Mouse (Mus musculus) neural tube, embryonic 15.5 days (tissue): ENCODE measurements around the gene Pglyrp4. TPM values are rescaled to one million over a fixed set of nuclear protein-coding genes. Genes with fewer than 3 reads are reported as not detected.
"Not testable (repeated sequence)": the region's sequence is repeated elsewhere in the genome, so short reads cannot be mapped to it uniquely, and the experiment has no call there.

Experiments used
- ATAC-seq: fragments of 200-750 bp; cut with Nextera tagmentation; 2 replicates; pipeline ENCODE4 v1.8.0; 2017; ENCODE audit warnings: mild to moderate bottlenecking, moderate TSS enrichment, moderate library complexity; ENCODE audit not compliant: low FRiP score
- H3K27ac ChIP-seq: fragments of 300-500 bp; sonication (generic); replicated peaks from 2 replicates; pipeline ENCODE4 v1.5.1; 2015; ENCODE audit warnings: mild to moderate bottlenecking, inconsistent platforms
- H3K27me3 ChIP-seq: fragments of 300-500 bp; sonication (generic); replicated peaks from 2 replicates; pipeline ENCODE4 v1.6.1; 2015; ENCODE audit warnings: inconsistent platforms
- H3K36me3 ChIP-seq: fragments of 300-500 bp; sonication (generic); 2 replicates; pipeline ENCODE4 v1.6.1; 2015; ENCODE audit warnings: inconsistent platforms
- H3K4me1 ChIP-seq: fragments of 300-500 bp; sonication (generic); 2 replicates; pipeline ENCODE4 v1.6.1; 2015; ENCODE audit warnings: inconsistent platforms
- H3K4me2 ChIP-seq: fragments of 300-500 bp; sonication (generic); 2 replicates; pipeline ENCODE4 v1.6.1; 2015; ENCODE audit warnings: inconsistent platforms, mild to moderate bottlenecking, moderate library complexity
- H3K4me3 ChIP-seq: fragments of 300-500 bp; sonication (generic); replicated peaks from 2 replicates; pipeline ENCODE4 v1.5.1; 2015; ENCODE audit warnings: mild to moderate bottlenecking, inconsistent platforms
- H3K9ac ChIP-seq: fragments of 300-500 bp; sonication (generic); replicated peaks from 2 replicates; pipeline ENCODE4 v1.6.1; 2015; ENCODE audit warnings: mild to moderate bottlenecking, inconsistent platforms
- H3K9me3 ChIP-seq: fragments of 300-500 bp; sonication (generic); replicated peaks from 2 replicates; pipeline ENCODE4 v1.6.1; 2016; ENCODE audit warnings: inconsistent platforms
- WGBS: fragments of 180-500 bp; shearing (Covaris S2); methylation state at CpG from one replicate; pipeline ENCODE4 v1.1.7; 2015; ENCODE audit warnings: mixed read lengths; 5-methylcytosine and 5-hydroxymethylcytosine counted together
- polyA plus RNA-seq: library from polyadenylated mRNA; unstranded; fragments of >200 nt; fragmentation: Nextera tagmentation; extraction: Ambion mirVana; gene quantifications from 2 replicates; pipeline ENCODE4 v1.2.1, GENCODE M21; 2015

Pglyrp4 gene
- polyA plus RNA-seq: not detected in 2 replicates

GRCm38 (mm10) chr3:90726606-90727005 is at the start of gene Pglyrp4:
Gene Pglyrp4 (plus strand): TSS chr3:90726906.
- Histone ChIP-seq H3K9me3 (no peaks in the 10 kb centered on the region), H3K9ac (no peak within 1 kb of the TSS), H3K36me3 (no peaks in the 10 kb centered on the region), H3K4me3 (no peak within 1 kb of the TSS), H3K27ac (no peak within 1 kb of the TSS), H3K4me2 (no peak within 1 kb of the TSS), H3K27me3 (no peaks in the 10 kb centered on the region), H3K4me1 (no peaks in the 10 kb centered on the region)
- no peak for ATAC-seq
- WGBS: 88% methylated on average over 3 of the region's 3 CpGs

DNA sequence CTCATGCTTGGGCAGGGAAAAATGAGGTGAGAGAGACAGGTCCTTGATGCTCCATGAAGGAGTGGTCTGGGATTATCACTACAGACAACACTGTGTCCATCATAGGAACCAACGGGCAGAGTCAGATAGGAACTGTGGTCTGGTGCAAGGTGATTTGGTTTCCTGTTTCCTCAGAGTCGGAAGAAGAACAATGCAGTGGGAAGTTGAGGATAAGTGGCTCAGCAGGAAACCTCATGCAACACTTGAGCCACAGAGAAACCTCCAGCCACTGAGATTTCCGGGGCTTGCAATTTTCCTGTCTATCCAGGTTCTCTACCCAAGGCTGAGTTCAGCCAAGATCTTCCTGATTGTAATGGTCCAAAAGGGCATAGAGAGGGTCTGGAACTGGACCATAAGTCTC is 48.0 kb upstream of the Pglyrp4 start:
- no peak overlapping the region for H3K9ac ChIP-seq
- H3K27me3 ChIP-seq: no peaks in the 10 kb centered on the region
- no peak overlapping the region for H3K4me2 ChIP-seq
- no peaks in the 10 kb centered on the region for H3K4me1 ChIP-seq
- H3K4me3 ChIP-seq: no peak overlapping the region
- no peak for ATAC-seq
- H3K27ac ChIP-seq: no peak overlapping the region
- no peaks in the 10 kb centered on the region for H3K36me3 ChIP-seq
- 75% methylated on average over 3 of the region's 3 CpGs for WGBS
- no peaks in the 10 kb centered on the region for H3K9me3 ChIP-seq

GRCm38 (mm10) chr3:90683929-90684328 is 42.8 kb upstream of the Pglyrp4 start:
- H3K9me3 ChIP-seq: no peaks in the 10 kb centered on the region
- 89% methylated on average over 3 of the region's 3 CpGs for WGBS
- H3K4me3 ChIP-seq: no peak overlapping the region
- no peaks in the 10 kb centered on the region for H3K27me3 ChIP-seq
- H3K27ac ChIP-seq: no peak overlapping the region
- H3K4me2 ChIP-seq: no peak overlapping the region
- no peak overlapping the region for H3K9ac ChIP-seq
- no peak for ATAC-seq
- no peaks in the 10 kb centered on the region for H3K4me1 ChIP-seq
- no peaks in the 10 kb centered on the region for H3K36me3 ChIP-seq

GRCm38 (mm10) chr3:90686835-90687234 is 39.9 kb upstream of the Pglyrp4 start:
- no peaks in the 10 kb centered on the region for H3K4me1 ChIP-seq
- H3K4me3 ChIP-seq: no peak overlapping the region
- no peak for ATAC-seq
- no peaks in the 10 kb centered on the region for H3K27me3 ChIP-seq
- 90% methylated on average over 2 of the region's 2 CpGs for WGBS
- no peak overlapping the region for H3K9ac ChIP-seq
- H3K36me3 ChIP-seq: no peaks in the 10 kb centered on the region
- H3K9me3 ChIP-seq: no peaks in the 10 kb centered on the region
- H3K4me2 ChIP-seq: no peak overlapping the region
- no peak overlapping the region for H3K27ac ChIP-seq

DNA sequence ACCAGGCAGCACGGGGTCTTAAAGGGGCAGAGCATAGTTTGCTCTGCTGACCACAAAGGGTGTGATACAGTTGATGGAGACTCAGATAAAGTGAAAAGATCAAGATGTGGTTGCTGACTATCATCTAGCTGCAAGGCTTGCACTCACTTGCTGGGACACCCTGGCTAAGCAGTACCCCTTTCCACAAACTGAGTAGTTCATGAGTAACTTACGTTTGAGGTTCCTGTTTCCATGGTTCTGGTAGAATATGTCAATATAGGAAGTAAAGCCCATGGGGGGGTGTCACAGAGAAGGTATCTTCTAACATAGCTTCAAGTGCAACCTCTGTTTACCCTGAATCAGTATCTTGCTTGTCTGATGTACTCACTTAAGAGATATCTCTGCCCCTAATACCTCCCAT is 33.2 kb upstream of the Pglyrp4 start:
- 85% methylated on average over 2 of the region's 2 CpGs for WGBS
- Histone ChIP-seq H3K27ac (no peak overlapping the region), H3K4me1 (no peaks in the 10 kb centered on the region), H3K27me3 (no peaks in the 10 kb centered on the region), H3K4me3 (no peak overlapping the region), H3K9me3 (no peaks in the 10 kb centered on the region), H3K9ac (no peak overlapping the region), H3K36me3 (no peaks in the 10 kb centered on the region), H3K4me2 (no peak overlapping the region)
- ATAC-seq: no peak

- ATAC-seq: no peak
- H3K36me3 ChIP-seq: no peaks in the 10 kb centered on the region
Observed at GRCm38 (mm10) chr3:90695613-90696012, 31.1 kb upstream of the Pglyrp4 start, which contains the start of gene S100a9. Gene S100a9 (minus strand): TSS chr3:90695721.

GRCm38 (mm10) chr3:90702244-90702643 is 24.5 kb upstream of the Pglyrp4 start:
- no peak overlapping the region for H3K4me3 ChIP-seq
- no peak for ATAC-seq
- H3K4me2 ChIP-seq: no peak overlapping the region
- WGBS: 84% methylated on average over 2 of the region's 2 CpGs
- H3K9ac ChIP-seq: no peak overlapping the region
- H3K4me1 ChIP-seq: no peaks in the 10 kb centered on the region
- H3K36me3 ChIP-seq: no peaks in the 10 kb centered on the region
- no peaks in the 10 kb centered on the region; the same call in 1 of the 2 replicates for H3K9me3 ChIP-seq
- no peaks in the 10 kb centered on the region for H3K27me3 ChIP-seq
- H3K27ac ChIP-seq: no peak overlapping the region

More at GRCm38 (mm10) chr3:90695613-90696012, 31.1 kb upstream of the Pglyrp4 start, which contains the start of gene S100a9:
- Histone ChIP-seq H3K4me3 (no peak within 1 kb of the TSS), H3K4me2 (no peak within 1 kb of the TSS), H3K9me3 (no peaks in the 10 kb centered on the region), H3K27me3 (no peaks in the 10 kb centered on the region), H3K4me1 (no peaks in the 10 kb centered on the region), H3K9ac (no peak within 1 kb of the TSS), H3K27ac (no peak within 1 kb of the TSS)
- 77% methylated on average over 3 of the region's 3 CpGs for WGBS

- Histone ChIP-seq H3K36me3 (no peaks in the 10 kb centered on the region), H3K4me3 (no peak overlapping the region), H3K9ac (no peak overlapping the region), H3K4me1 (no peaks in the 10 kb centered on the region), H3K9me3 (no peaks in the 10 kb centered on the region; the same call in 1 of the 2 replicates), H3K4me2 (no peak overlapping the region), H3K27ac (no peak overlapping the region), H3K27me3 (no peaks in the 10 kb centered on the region)
- 22% methylated on average over 4 of the region's 4 CpGs for WGBS
- ATAC-seq: peak; percentile 57; the same call in 1 of the 2 replicates
Observed at GRCm38 (mm10) chr3:90708523-90709202, 18.0 kb upstream of the Pglyrp4 start.

- Histone ChIP-seq H3K27ac (no peak overlapping the region), H3K9ac (no peak overlapping the region), H3K9me3 (no peaks in the 10 kb centered on the region; the same call in 1 of the 2 replicates), H3K4me2 (no peak overlapping the region), H3K4me1 (no peaks in the 10 kb centered on the region), H3K36me3 (no peaks in the 10 kb centered on the region), H3K27me3 (no peaks in the 10 kb centered on the region), H3K4me3 (no peak overlapping the region)
- ATAC-seq: no peak
- WGBS: 46% methylated on average over 12 of the region's 12 CpGs
Observed at GRCm38 (mm10) chr3:90709591-90710460, 16.9 kb upstream of the Pglyrp4 start.

GRCm38 (mm10) chr3:90749658-90750057 is 23.0 kb downstream of the Pglyrp4 start:
- Histone ChIP-seq H3K27ac (no peak overlapping the region), H3K4me2 (no peak overlapping the region), H3K4me1 (no peaks in the 10 kb centered on the region), H3K27me3 (no peaks in the 10 kb centered on the region), H3K4me3 (no peak overlapping the region), H3K36me3 (no peaks in the 10 kb centered on the region), H3K9me3 (no peaks in the 10 kb centered on the region), H3K9ac (no peak overlapping the region)
- WGBS: 86% methylated on average over 1 of the region's 1 CpGs
- ATAC-seq: no peak

DNA sequence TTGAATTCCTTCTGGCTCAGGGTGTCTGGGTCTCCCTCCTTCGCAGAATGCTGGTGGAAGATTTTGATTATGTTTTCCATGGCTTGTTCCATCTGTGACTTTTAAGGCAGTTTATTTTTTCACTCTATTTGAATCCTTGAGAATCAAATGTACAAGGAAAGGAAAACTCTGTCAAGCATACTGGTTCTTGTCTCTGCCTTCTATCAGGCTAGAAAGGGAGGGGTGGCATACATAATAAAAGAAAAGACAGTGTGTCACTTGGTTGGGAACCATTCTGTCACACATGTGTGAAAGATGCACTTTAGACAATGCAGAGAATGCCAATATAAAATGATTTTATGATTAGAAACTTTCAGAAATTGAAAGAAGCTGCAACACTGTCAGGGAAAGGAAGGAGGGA is 51.1 kb downstream of the Pglyrp4 start, which contains the start of gene Gm5849:
Gm5849 (minus strand) TSS at position 101 of the 400 bp plus-strand sequence.
- H3K36me3 ChIP-seq, H3K27me3 ChIP-seq, H3K4me2 ChIP-seq, ATAC-seq, H3K4me3 ChIP-seq, H3K9ac ChIP-seq, H3K27ac ChIP-seq, H3K9me3 ChIP-seq, H3K4me1 ChIP-seq: not testable (repeated sequence)
- 90% methylated on average over 1 of the region's 1 CpGs for WGBS
